Mouse (Mus musculus): ENCODE measurements around the gene Dhfr. TPM values are rescaled to one million over a fixed set of nuclear protein-coding genes. Genes with fewer than 3 reads are reported as not detected.

Gene Dhfr
- total RNA-seq (2014; rRNA removed) (3.1 and 3.3 TPM in 2 replicates), polyA plus RNA-seq (2015; fragmentation: Nextera tagmentation; extraction: Ambion mirVana) (2.8 and 3.1 TPM in 2 replicates)

GRCm38 (mm10) chr13:92354456-92355271, at the start of gene Dhfr, which contains the start of gene Msh3:
Gene Dhfr, plus strand, starts transcription at chr13:92354726.
Gene Msh3, minus strand, starts transcription at chr13:92355003.
- Histone ChIP-seq H3K9me3 (ENCODE audit: low read length) (no peaks in the 10 kb centered on the region), H3K27me3 (ENCODE audit: insufficient read depth, low read length) (no peaks in the 10 kb centered on the region), H3K4me2 (ENCODE audit: low read depth) (peak within 1 kb of the TSS; percentile 94), H3K27ac (ENCODE audit: low read depth, low read length) (peak within 1 kb of the TSS; percentile 92), H3K4me1 (ENCODE audit: insufficient read depth) (0 out of 2 replicates have a peak, but pooled peaks cover 3% of the 10 kb centered on the region), H3K4me3 (ENCODE audit: low read depth, low read length) (peak within 1 kb of the TSS; percentile 71), H3K36me3 (ENCODE audit: insufficient read depth) (0 out of 2 replicates have a peak, but pooled peaks cover 4% of the 10 kb centered on the region), H3K9ac (peak within 1 kb of the TSS; percentile 73)
- DNase-seq (peak; percentile 99), ATAC-seq (peak; percentile 97)
- WGBS: 2% methylated on average over 76 of the region's 76 CpGs
- TF ChIP-seq CTCF (IDR thresholded peaks at IDR 0.05; ENCODE audit: low read depth): peak; percentile 83

GRCm38 (mm10) chr13:92305680-92306079, 48.8 kb upstream of the Dhfr start, which contains the start of gene Gm20379:
Gene Gm20379, plus strand, starts transcription at chr13:92305980.
- H3K9me3 ChIP-seq (ENCODE audit: low read length): no peaks in the 10 kb centered on the region
- no peak within 1 kb of the TSS for H3K9ac ChIP-seq
- H3K27ac ChIP-seq (ENCODE audit: low read depth, low read length): no peak within 1 kb of the TSS
- H3K4me2 ChIP-seq (ENCODE audit: low read depth): no peak within 1 kb of the TSS
- no peak for TF ChIP-seq CTCF (IDR thresholded peaks at IDR 0.05; ENCODE audit: low read depth)
- no peaks in the 10 kb centered on the region for H3K27me3 ChIP-seq (ENCODE audit: insufficient read depth, low read length)
- H3K4me3 ChIP-seq (ENCODE audit: low read depth, low read length): no peak within 1 kb of the TSS
- H3K4me1 ChIP-seq (ENCODE audit: insufficient read depth): 0 out of 2 replicates have a peak, but pooled peaks cover 4% of the 10 kb centered on the region
- ATAC-seq: no peak
- DNase-seq: no peak
- WGBS: 96% methylated on average over 11 of the region's 11 CpGs
- peaks cover 15% of the 10 kb centered on the region for H3K36me3 ChIP-seq (ENCODE audit: insufficient read depth)

- Histone ChIP-seq H3K9me3 (ENCODE audit: low read length) (no peaks in the 10 kb centered on the region), H3K27me3 (ENCODE audit: insufficient read depth, low read length) (no peaks in the 10 kb centered on the region), H3K4me1 (ENCODE audit: insufficient read depth) (no peaks in the 10 kb centered on the region), H3K36me3 (ENCODE audit: insufficient read depth) (0 out of 2 replicates have a peak, but pooled peaks cover 5% of the 10 kb centered on the region), H3K27ac (ENCODE audit: low read depth, low read length) (no peak overlapping the region), H3K4me3 (ENCODE audit: low read depth, low read length) (no peak overlapping the region), H3K9ac (no peak overlapping the region), H3K4me2 (ENCODE audit: low read depth) (no peak overlapping the region)
- whole genome bisulfite sequencing: 73% methylated on average over 5 of the region's 5 CpGs
- ATAC-seq (peak; percentile 36; the same call in 1 of the 2 replicates), DNase-seq (no peak)
- TF ChIP-seq CTCF (IDR thresholded peaks at IDR 0.05; ENCODE audit: low read depth): no peak
These were observed 39.9 kb upstream of the Dhfr start for GRCm38 (mm10) chr13:92314613-92315012.

- no peak overlapping the region for H3K9ac ChIP-seq
- no peaks in the 10 kb centered on the region for H3K9me3 ChIP-seq (ENCODE audit: low read length)
- no peaks in the 10 kb centered on the region for H3K27me3 ChIP-seq (ENCODE audit: insufficient read depth, low read length)
- 90% methylated on average over 5 of the region's 5 CpGs for WGBS
- no peaks in the 10 kb centered on the region for H3K36me3 ChIP-seq (ENCODE audit: insufficient read depth)
- ATAC-seq (no peak), DNase-seq (no peak)
- no peak overlapping the region for H3K27ac ChIP-seq (ENCODE audit: low read depth, low read length)
- no peak overlapping the region for H3K4me2 ChIP-seq (ENCODE audit: low read depth)
- TF ChIP-seq CTCF (IDR thresholded peaks at IDR 0.05; ENCODE audit: low read depth): no peak
- H3K4me3 ChIP-seq (ENCODE audit: low read depth, low read length): no peak overlapping the region
- H3K4me1 ChIP-seq (ENCODE audit: insufficient read depth): no peaks in the 10 kb centered on the region
These were observed 33.8 kb upstream of the Dhfr start for GRCm38 (mm10) chr13:92320770-92321169.

- no peak for TF ChIP-seq CTCF (IDR thresholded peaks at IDR 0.05; ENCODE audit: low read depth)
- Histone ChIP-seq H3K9ac (no peak overlapping the region), H3K9me3 (ENCODE audit: low read length) (no peaks in the 10 kb centered on the region), H3K4me1 (ENCODE audit: insufficient read depth) (no peaks in the 10 kb centered on the region), H3K4me2 (ENCODE audit: low read depth) (no peak overlapping the region), H3K27ac (ENCODE audit: low read depth, low read length) (no peak overlapping the region), H3K4me3 (ENCODE audit: low read depth, low read length) (no peak overlapping the region), H3K36me3 (ENCODE audit: insufficient read depth) (no peaks in the 10 kb centered on the region), H3K27me3 (ENCODE audit: insufficient read depth, low read length) (no peaks in the 10 kb centered on the region)
- 84% methylated on average over 5 of the region's 5 CpGs for WGBS
- DNase-seq (no peak), ATAC-seq (no peak)
These were observed 28.5 kb upstream of the Dhfr start for GRCm38 (mm10) chr13:92326030-92326429.

- Histone ChIP-seq H3K4me3 (ENCODE audit: low read depth, low read length) (no peak overlapping the region), H3K27ac (ENCODE audit: low read depth, low read length) (no peak overlapping the region), H3K9ac (no peak overlapping the region), H3K4me2 (ENCODE audit: low read depth) (no peak overlapping the region), H3K4me1 (ENCODE audit: insufficient read depth) (no peaks in the 10 kb centered on the region), H3K27me3 (ENCODE audit: insufficient read depth, low read length) (no peaks in the 10 kb centered on the region), H3K36me3 (ENCODE audit: insufficient read depth) (no peaks in the 10 kb centered on the region), H3K9me3 (ENCODE audit: low read length) (no peaks in the 10 kb centered on the region)
- ATAC-seq: no peak
- no peak for DNase-seq
- 84% methylated on average over 2 of the region's 2 CpGs for WGBS
- TF ChIP-seq CTCF (IDR thresholded peaks at IDR 0.05; ENCODE audit: low read depth): no peak
These were observed 26.5 kb upstream of the Dhfr start for GRCm38 (mm10) chr13:92328000-92328399.

GRCm38 (mm10) chr13:92330621-92331020, 23.9 kb upstream of the Dhfr start:
- H3K9ac ChIP-seq: no peak overlapping the region
- H3K4me1 ChIP-seq (ENCODE audit: insufficient read depth): no peaks in the 10 kb centered on the region
- H3K4me2 ChIP-seq (ENCODE audit: low read depth): no peak overlapping the region
- 97% methylated on average over 3 of the region's 3 CpGs for WGBS
- no peaks in the 10 kb centered on the region for H3K36me3 ChIP-seq (ENCODE audit: insufficient read depth)
- H3K27me3 ChIP-seq (ENCODE audit: insufficient read depth, low read length): no peaks in the 10 kb centered on the region
- H3K9me3 ChIP-seq (ENCODE audit: low read length): no peaks in the 10 kb centered on the region
- no peak for DNase-seq
- no peak overlapping the region for H3K27ac ChIP-seq (ENCODE audit: low read depth, low read length)
- no peak for TF ChIP-seq CTCF (IDR thresholded peaks at IDR 0.05; ENCODE audit: low read depth)
- ATAC-seq: no peak
- no peak overlapping the region for H3K4me3 ChIP-seq (ENCODE audit: low read depth, low read length)

All from forebrain, postnatal 0 days (tissue).